Mouse (Mus musculus): ENCODE data around the gene H1f0. TPM values are rescaled to one million over a fixed set of nuclear protein-coding genes. Genes with fewer than 3 reads are reported as not detected.

Gene H1f0
- polyA plus RNA-seq, 1 experiment from 2014 or later: 340 TPM

DNA sequence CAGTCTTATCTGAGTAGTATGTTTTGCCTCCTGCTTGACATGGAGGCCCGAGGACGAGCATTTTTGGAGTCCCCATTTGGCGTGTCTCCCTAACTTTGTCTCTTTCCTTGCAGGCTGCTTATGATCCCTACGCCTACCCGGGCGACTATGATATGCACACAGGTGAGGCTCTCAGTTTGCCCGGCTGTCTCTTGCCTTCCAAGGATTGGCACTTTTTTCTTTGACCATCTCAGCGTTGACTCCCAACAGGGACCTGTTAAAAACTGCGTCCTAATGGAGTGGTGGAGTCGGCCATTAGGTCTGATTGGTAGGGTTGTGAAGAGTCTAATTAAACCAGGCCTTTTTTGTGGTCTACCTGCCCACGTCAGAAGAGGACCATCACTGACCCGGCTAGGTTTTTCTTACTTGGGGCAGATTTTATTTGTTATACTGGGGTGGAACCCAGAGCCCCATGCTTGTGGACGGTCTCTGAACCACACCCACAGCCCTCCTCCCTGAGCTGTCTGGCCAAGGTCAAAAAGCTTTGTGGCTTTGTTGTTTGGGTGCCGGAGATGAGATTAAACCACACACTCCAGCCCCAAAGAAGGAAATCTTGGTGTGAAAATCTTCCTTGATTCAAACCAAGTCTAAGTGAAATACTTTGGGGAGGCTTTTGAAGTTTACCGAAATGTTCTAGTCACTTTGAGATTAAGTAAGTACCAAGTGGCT is 47.6 kb downstream of the H1f0 start:
- WGBS: 41% methylated on average over 15 of the region's 15 CpGs
- peaks cover 15% of the 10 kb centered on the region for H3K36me3 ChIP-seq (ENCODE audit: control insufficient read depth, insufficient read depth, low read length)
- peak overlapping the region; percentile 63 for H3K9ac ChIP-seq (ENCODE audit: low read length)
- DNase-seq (ENCODE audit: low spot score) (no peak), ATAC-seq (ENCODE audit: insufficient read depth, low FRiP score, low TSS enrichment) (no peak)
- H3K4me2 ChIP-seq (ENCODE audit: low read depth): peak overlapping the region; percentile 80
- no peak overlapping the region for H3K27ac ChIP-seq (ENCODE audit: low read depth, low read length)
- H3K27me3 ChIP-seq (ENCODE audit: control insufficient read depth, insufficient read depth, low read length): no peaks in the 10 kb centered on the region
- H3K4me3 ChIP-seq (ENCODE audit: low read depth, low read length): peak overlapping the region; percentile 84
- H3K4me1 ChIP-seq (ENCODE audit: control insufficient read depth, insufficient read depth, low read length): peaks cover 14% of the 10 kb centered on the region
- H3K9me3 ChIP-seq (ENCODE audit: control insufficient read depth, low read length): no peaks in the 10 kb centered on the region

DNA sequence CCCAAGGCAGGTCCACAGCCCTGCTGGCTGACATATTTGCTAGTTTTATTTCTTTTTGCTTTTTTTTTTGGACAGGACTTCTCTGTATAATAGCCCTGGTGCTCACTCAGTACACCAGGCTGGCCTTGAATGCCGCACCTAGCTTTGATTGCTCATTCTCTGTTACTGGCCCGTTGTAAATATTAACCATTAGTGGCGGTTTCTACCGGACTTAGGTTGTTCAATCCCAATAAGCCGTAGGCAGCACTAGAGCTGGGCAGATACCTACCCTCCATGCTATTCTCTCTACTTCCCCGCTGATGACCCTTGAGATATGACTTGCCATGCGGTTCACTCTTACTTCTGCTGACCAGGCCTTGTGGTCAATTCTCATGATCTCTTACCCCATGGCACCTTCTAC is 51.3 kb downstream of the H1f0 start:
- no peak overlapping the region for H3K27ac ChIP-seq (ENCODE audit: low read depth, low read length)
- no peak for ATAC-seq (ENCODE audit: insufficient read depth, low FRiP score, low TSS enrichment)
- H3K9ac ChIP-seq (ENCODE audit: low read length): no peak overlapping the region
- H3K27me3 ChIP-seq (ENCODE audit: control insufficient read depth, insufficient read depth, low read length): no peaks in the 10 kb centered on the region
- no peak overlapping the region for H3K4me2 ChIP-seq (ENCODE audit: low read depth)
- H3K4me1 ChIP-seq (ENCODE audit: control insufficient read depth, insufficient read depth, low read length): peaks cover 10% of the 10 kb centered on the region
- no peak overlapping the region for H3K4me3 ChIP-seq (ENCODE audit: low read depth, low read length)
- DNase-seq (ENCODE audit: low spot score): no peak
- WGBS: 95% methylated on average over 7 of the region's 7 CpGs
- H3K9me3 ChIP-seq (ENCODE audit: control insufficient read depth, low read length): no peaks in the 10 kb centered on the region
- peaks cover 45% of the 10 kb centered on the region for H3K36me3 ChIP-seq (ENCODE audit: control insufficient read depth, insufficient read depth, low read length)

Small RNAs within 50 kb of the gene (microRNA-seq; reads per million reads assigned to microRNA genes)
- gene Mir6956: not detected

Other genes with a start within 250 kb of the H1f0 start
- gene Card10, start 225.4 kb upstream of the H1f0 start, polyA plus RNA-seq (2014; fragmentation: Nextera tagmentation; extraction: Ambion mirVana): 3.3 and 3.7 TPM in 2 replicates
- 14.0 and 15.1 TPM in 2 replicates for gene Cdc42ep1, start 185.8 kb upstream of the H1f0 start, polyA plus RNA-seq (2014; fragmentation: Nextera tagmentation; extraction: Ambion mirVana)
- not detected in 2 replicates for gene Lgals2, start 172.9 kb upstream of the H1f0 start, polyA plus RNA-seq (2014; fragmentation: Nextera tagmentation; extraction: Ambion mirVana)
- gene Gga1, start 151.3 kb upstream of the H1f0 start, polyA plus RNA-seq (2014; fragmentation: Nextera tagmentation; extraction: Ambion mirVana): 36.4 and 37.0 TPM in 2 replicates
- 0.27 TPM in 1 of 2 replicates, not detected in the other for gene Gm49510, start 128.8 kb upstream of the H1f0 start, polyA plus RNA-seq (2014; fragmentation: Nextera tagmentation; extraction: Ambion mirVana)
- gene Sh3bp1, start 128.7 kb upstream of the H1f0 start, polyA plus RNA-seq (2014; fragmentation: Nextera tagmentation; extraction: Ambion mirVana): 14.4 and 15.3 TPM in 2 replicates
- gene Pdxp, start 114.5 kb upstream of the H1f0 start, polyA plus RNA-seq (2014; fragmentation: Nextera tagmentation; extraction: Ambion mirVana): 34.9 and 36.0 TPM in 2 replicates
- 263 and 311 TPM in 2 replicates for gene Lgals1, start 101.7 kb upstream of the H1f0 start, polyA plus RNA-seq (2014; fragmentation: Nextera tagmentation; extraction: Ambion mirVana)
- gene Nol12, start 93.5 kb upstream of the H1f0 start, polyA plus RNA-seq (2014; fragmentation: Nextera tagmentation; extraction: Ambion mirVana): 55.9 and 58.8 TPM in 2 replicates
- gene Triobp, start 80.7 kb upstream of the H1f0 start, polyA plus RNA-seq (2014; fragmentation: Nextera tagmentation; extraction: Ambion mirVana): 42.4 and 46.4 TPM in 2 replicates
- gene Galr3, start 13.4 kb downstream of the H1f0 start, polyA plus RNA-seq (2014; fragmentation: Nextera tagmentation; extraction: Ambion mirVana): not detected in 2 replicates
- gene Ankrd54, start 34.4 kb downstream of the H1f0 start, polyA plus RNA-seq (2014; fragmentation: Nextera tagmentation; extraction: Ambion mirVana): 59.5 and 65.6 TPM in 2 replicates
- gene Eif3l, start 46.7 kb downstream of the H1f0 start, polyA plus RNA-seq (2014; fragmentation: Nextera tagmentation; extraction: Ambion mirVana): 250 and 259 TPM in 2 replicates
- gene Micall1, start 80.4 kb downstream of the H1f0 start, polyA plus RNA-seq (2014; fragmentation: Nextera tagmentation; extraction: Ambion mirVana): 6.8 and 7.9 TPM in 2 replicates
- gene Polr2f, start 112.6 kb downstream of the H1f0 start, polyA plus RNA-seq (2014; fragmentation: Nextera tagmentation; extraction: Ambion mirVana): 301 and 311 TPM in 2 replicates
- gene 1700088E04Rik, start 112.8 kb downstream of the H1f0 start, polyA plus RNA-seq (2014; fragmentation: Nextera tagmentation; extraction: Ambion mirVana): 8.8 and 9.4 TPM in 2 replicates
- 25.3 and 32.9 TPM in 2 replicates for gene Sox10, start 136.8 kb downstream of the H1f0 start, polyA plus RNA-seq (2014; fragmentation: Nextera tagmentation; extraction: Ambion mirVana)
- gene Pick1, start 200.7 kb downstream of the H1f0 start, polyA plus RNA-seq (2014; fragmentation: Nextera tagmentation; extraction: Ambion mirVana): 27.3 and 28.8 TPM in 2 replicates
- gene Gm49486, start 200.9 kb downstream of the H1f0 start, polyA plus RNA-seq (2014; fragmentation: Nextera tagmentation; extraction: Ambion mirVana): 0.38 and 0.49 TPM in 2 replicates
- gene Slc16a8, start 226.3 kb downstream of the H1f0 start, polyA plus RNA-seq (2014; fragmentation: Nextera tagmentation; extraction: Ambion mirVana): not detected in 2 replicates

Data from neural tube, embryonic 11.5 days (tissue).